Mouse (Mus musculus) G1E (cell line): ENCODE measurements around the gene Zswim1. TPM values are rescaled to one million over a fixed set of nuclear protein-coding genes. Genes with fewer than 3 reads are reported as not detected.
A peak's percentile ranks its signal among the peaks of the same experiment; 100 is the strongest.
"Not testable (repeated sequence)": the region's sequence is repeated elsewhere in the genome, so short reads cannot be mapped to it uniquely, and the experiment has no call there.

Source experiments
- ATAC-seq: 2 replicates; pipeline ENCODE4 v1.8.0; 2016; ENCODE audit warnings: mild to moderate bottlenecking; ENCODE audit not compliant: insufficient number of reproducible peaks, poor library complexity, low FRiP score, severe bottlenecking; ENCODE audit errors: extremely low read depth
- DNase-seq: peaks from one replicate; pipeline ENCODE4 v3.0.0; 2012; ENCODE audit warnings: low spot score
- H3K27me3 ChIP-seq: 2 replicates; pipeline ENCODE4 v1.6.1; 2012; ENCODE audit warnings: mild to moderate bottlenecking, low read length, inconsistent platforms; ENCODE audit not compliant: insufficient read depth
- H3K36me3 ChIP-seq: replicated peaks from 2 replicates; pipeline ENCODE3; 2012; ENCODE audit warnings: mild to moderate bottlenecking, inconsistent platforms
- H3K4me1 ChIP-seq: 2 replicates; pipeline ENCODE4 v1.6.1; 2012; ENCODE audit warnings: low read depth, low read length, inconsistent platforms, mixed read lengths; ENCODE audit not compliant: insufficient read depth
- H3K4me3 ChIP-seq: 2 replicates; pipeline ENCODE4 v1.5.1; 2012; ENCODE audit warnings: low read depth, mild to moderate bottlenecking, inconsistent platforms, low read length, moderate library complexity, mixed read lengths
- H3K9me3 ChIP-seq: replicated peaks from 2 replicates; pipeline ENCODE4 v1.6.1; 2012; ENCODE audit warnings: inconsistent platforms
- CTCF ChIP-seq: IDR thresholded peaks from 2 replicates; pipeline ENCODE4 v1.5.1; 2012; ENCODE audit warnings: low read depth, low read length, inconsistent platforms, mixed read lengths
- GATA1 ChIP-seq: IDR thresholded peaks from 2 replicates; pipeline ENCODE4 v1.6.1; 2012; ENCODE audit warnings: borderline replicate concordance, low read length, inconsistent platforms, mixed read lengths
- GATA2 ChIP-seq: IDR thresholded peaks from 2 replicates; pipeline ENCODE4 v1.6.1; 2012; ENCODE audit warnings: low read depth, low read length, inconsistent platforms, borderline replicate concordance
- POLR2AphosphoS5 ChIP-seq: IDR thresholded peaks from 2 replicates; pipeline ENCODE4 v1.6.1; 2012; ENCODE audit warnings: low read depth, low read length, inconsistent platforms; ENCODE audit not compliant: insufficient replicate concordance
- TAL1 ChIP-seq: conservative IDR thresholded peaks from 2 replicates; pipeline ENCODE4 v1.6.1; 2012; ENCODE audit warnings: low read depth, low read length, inconsistent platforms, mixed read lengths
- polyA plus RNA-seq: library from polyadenylated mRNA; stranded (reverse); fragments of >175 nt; gene quantifications from 2 replicates; pipeline ENCODE4 v1.2.3, GENCODE M21; 2012
- total RNA-seq, 2 experiments: library from RNA; stranded (forward) in 1 of 2; stranded (reverse) in 1 of 2; fragments of 200-1000 nt in 1 of 2; fragments of >200 nt in 1 of 2; fragmentation: Nextera tagmentation in 1 of 2; gene quantifications; 2 replicates each; pipeline ENCODE4 v1.2.3; 2014 to 2017

Zswim1 gene
- total and polyA plus RNA-seq, 3 experiments, result 3.8 to 38.4 (median 19.0) TPM

DNA sequence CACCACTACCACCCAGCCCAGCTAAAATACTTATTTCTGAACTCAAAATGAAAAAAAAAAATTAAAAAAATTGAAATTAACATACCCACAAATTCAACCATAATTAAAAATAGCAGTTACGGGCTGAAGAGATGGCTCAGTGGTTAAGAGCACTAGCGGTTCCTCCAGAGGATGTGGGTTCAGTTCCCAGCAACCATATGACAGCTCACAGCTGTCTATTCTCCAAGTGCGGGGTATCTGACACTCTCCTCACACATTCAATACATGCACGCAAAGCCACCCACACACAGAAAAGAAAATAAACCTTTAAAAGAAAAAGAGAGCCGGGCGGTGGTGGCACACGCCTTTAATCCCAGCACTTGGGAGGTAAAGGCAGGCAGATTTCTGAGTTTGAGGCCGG lies 27.6 kb downstream of the Zswim1 start:
- Histone ChIP-seq H3K4me3 (no peak overlapping the region), H3K27me3 (peaks cover 32% of the 10 kb centered on the region), H3K36me3 (no peaks in the 10 kb centered on the region), H3K9me3 (no peaks in the 10 kb centered on the region), H3K4me1 (no peaks in the 10 kb centered on the region)
- ATAC-seq, result no peak
- TF ChIP-seq TAL1 (no peak), GATA1 (no peak), GATA2 (no peak), POLR2AphosphoS5 (no peak), CTCF (no peak)
- no peak for DNase-seq

DNA sequence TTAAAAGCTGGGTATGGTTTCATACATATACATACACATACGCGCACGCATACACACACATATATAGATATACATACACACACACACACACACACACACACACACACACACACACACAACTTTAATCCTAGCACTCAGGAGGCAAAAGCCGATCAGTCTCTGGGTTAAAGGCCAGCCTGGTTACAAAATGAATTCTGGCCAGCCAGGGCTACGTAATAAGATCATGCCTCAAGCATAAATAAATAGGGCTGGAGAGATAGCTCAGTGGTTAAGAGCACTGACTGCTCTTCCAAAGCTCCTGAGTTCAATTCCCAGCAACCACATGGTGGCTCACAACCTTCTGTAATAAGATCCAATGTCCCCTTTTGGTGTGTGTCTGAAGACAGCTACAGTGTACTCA lies 33.1 kb downstream of the Zswim1 start:
- not testable (repeated sequence) for H3K4me3 ChIP-seq, DNase-seq, ATAC-seq, H3K9me3 ChIP-seq, H3K36me3 ChIP-seq
- peaks cover 64% of the 10 kb centered on the region for H3K27me3 ChIP-seq
- H3K4me1 ChIP-seq, result peaks cover 14% of the 10 kb centered on the region

DNA sequence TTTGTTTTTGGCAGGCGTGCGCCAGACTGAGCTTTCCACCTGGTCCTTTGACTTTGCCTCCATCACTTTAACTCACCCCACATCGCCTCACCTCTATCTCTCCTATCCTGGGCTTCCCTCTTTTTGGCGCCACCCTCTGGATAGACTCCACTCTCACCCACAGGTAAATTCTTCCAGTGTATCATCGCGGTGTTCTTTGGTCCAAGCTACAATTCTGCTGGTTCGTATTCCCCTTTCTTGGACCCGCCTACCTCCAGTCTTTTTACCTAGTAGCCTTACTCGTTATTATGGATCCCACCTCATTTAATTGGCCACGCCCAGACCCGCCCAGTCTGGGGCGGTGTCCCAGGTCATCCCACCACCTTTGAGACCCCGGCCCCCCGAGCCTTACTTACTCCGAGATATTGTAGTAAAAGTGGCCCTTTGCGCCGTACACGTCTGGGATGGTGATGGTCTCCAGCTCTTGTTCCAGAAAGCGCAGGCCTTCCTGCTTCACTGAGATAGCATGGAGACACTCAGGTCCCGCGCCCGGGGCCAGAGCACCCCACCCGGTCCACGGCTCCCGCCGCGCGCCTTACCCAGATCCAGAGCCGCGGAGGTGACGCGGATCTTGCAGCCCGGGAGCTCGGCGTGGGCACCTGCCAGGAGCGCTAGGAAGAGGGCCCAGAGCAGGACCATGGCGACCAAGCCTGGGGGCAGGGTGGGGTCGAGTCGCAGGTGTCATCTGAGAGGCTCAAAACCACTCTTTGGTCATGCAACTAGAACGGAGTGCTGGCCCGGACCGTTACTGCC lies 34.0 kb downstream of the Zswim1 start:
- peak overlapping the region; percentile 9; the same call in 1 of the 2 replicates for H3K4me3 ChIP-seq
- no peaks in the 10 kb centered on the region for H3K36me3 ChIP-seq
- peaks cover 14% of the 10 kb centered on the region for H3K4me1 ChIP-seq
- TF ChIP-seq TAL1 (no peak), POLR2AphosphoS5 (no peak), CTCF (no peak)
- 0 out of 2 replicates have a peak, but pooled peaks cover 3% of the 10 kb centered on the region for H3K9me3 ChIP-seq
- peaks cover 66% of the 10 kb centered on the region for H3K27me3 ChIP-seq
- ATAC-seq, result no peak
- DNase-seq, result no peak

DNA sequence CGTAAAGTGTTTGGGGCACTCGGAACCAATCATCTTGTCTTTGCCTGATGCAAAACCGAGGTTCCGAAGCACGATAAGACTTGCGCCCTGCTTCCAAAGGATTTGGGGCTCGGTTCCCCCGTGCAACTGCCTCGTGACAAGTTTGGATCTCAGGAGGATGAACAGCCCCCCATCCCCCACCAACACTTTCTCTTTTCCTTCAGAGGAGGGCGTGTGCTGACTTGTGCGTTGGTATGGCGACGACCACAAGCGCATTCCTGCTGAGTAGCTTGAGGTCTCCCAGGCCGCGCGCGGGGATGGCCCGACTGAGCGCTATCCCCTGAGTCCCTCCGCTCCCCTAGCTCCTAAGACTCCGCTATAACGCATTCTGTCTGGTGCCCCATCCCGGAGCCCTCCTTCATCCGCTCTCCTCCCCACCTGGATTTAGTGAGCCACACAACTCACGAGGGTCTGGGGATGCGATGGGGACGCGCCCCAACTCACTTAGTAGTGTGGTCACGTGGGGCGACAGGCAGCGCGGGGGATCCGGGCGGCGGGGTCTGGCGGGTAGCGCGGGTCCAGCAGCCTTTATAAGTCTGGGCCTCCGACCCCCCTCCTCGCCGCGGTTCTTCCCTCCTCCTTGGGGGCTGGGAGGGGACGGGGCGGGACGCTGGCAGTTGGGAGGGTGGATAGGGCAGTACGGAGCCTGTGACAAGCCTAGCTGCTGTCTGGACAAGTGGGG lies 34.8 kb downstream of the Zswim1 start, which contains the start of gene Pltp:
Gene Pltp (minus strand): TSS at position 611 of the 721 bp plus-strand sequence.
- no peaks in the 10 kb centered on the region for H3K36me3 ChIP-seq
- no peak for TF ChIP-seq POLR2AphosphoS5
- TF ChIP-seq GATA2, result no peak
- TF ChIP-seq CTCF, result no peak
- no peak for TF ChIP-seq GATA1
- TF ChIP-seq TAL1, result no peak
- H3K27me3 ChIP-seq, result peaks cover 63% of the 10 kb centered on the region
- DNase-seq (no peak), ATAC-seq (no peak)
- peaks cover 14% of the 10 kb centered on the region for H3K4me1 ChIP-seq
- 0 out of 2 replicates have a peak, but pooled peaks cover 3% of the 10 kb centered on the region for H3K9me3 ChIP-seq
- H3K4me3 ChIP-seq, result peak within 1 kb of the TSS; percentile 9; the same call in 1 of the 2 replicates

DNA sequence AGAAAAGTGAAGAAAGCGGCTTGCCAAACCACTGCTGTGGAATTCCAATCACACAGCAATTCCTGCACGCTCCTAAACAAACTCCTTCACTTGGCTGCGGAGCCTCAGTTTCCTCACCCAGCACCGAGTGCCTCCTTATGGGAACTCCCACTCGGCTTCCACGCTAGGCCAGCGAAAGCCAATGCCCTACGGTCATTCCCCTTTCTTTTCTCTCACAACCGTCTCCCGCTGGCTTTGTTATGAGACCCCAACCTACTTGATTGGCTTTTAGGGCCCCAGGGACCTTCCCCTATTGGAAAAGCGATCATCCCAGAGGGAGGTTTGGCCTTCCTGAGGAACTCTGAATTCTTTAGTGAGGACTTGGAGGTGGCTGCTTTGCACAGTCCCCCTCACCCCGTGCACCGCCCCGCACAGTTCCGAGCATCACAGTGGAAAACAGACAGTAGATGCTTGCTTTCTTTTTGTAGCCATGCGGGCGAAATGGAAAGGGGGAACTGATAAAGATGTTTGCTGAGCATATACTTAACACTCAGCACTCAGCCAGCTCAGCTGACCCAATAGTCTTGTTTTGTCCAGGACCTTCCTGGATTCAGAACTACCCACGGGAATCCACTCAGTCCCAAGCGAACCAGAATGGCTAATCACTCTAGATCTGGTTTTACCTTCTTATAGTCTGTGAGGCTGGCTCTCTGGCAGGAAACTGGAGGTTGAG lies 35.5 kb downstream of the Zswim1 start:
- 0 out of 2 replicates have a peak, but pooled peaks cover 3% of the 10 kb centered on the region for H3K9me3 ChIP-seq
- H3K36me3 ChIP-seq, result no peaks in the 10 kb centered on the region
- peaks cover 57% of the 10 kb centered on the region for H3K27me3 ChIP-seq
- peaks cover 14% of the 10 kb centered on the region for H3K4me1 ChIP-seq
- ATAC-seq (no peak), DNase-seq (no peak)
- H3K4me3 ChIP-seq, result no peak overlapping the region
- TF ChIP-seq CTCF, result no peak
- no peak for TF ChIP-seq TAL1
- no peak for TF ChIP-seq GATA1
- TF ChIP-seq GATA2, result no peak
- TF ChIP-seq POLR2AphosphoS5, result no peak

DNA sequence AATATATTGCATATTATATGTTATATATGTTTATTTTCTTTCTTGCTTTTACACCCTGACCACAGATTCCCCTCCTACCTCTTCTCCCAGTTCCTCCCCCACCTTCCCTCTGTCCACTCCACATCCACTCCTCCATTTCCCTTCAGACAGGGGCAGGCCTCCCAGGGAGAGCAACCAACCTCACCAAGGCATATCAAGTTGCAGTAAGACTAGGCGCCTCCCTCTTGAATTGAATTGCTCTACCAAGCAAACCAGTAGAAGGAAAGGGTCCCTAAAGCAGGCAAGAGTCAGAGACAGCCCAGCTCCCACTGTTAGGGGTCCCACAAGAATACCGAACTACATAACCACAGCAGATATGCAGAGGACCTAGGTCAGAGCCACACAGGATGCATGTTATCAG lies 36.7 kb downstream of the Zswim1 start:
- H3K9me3 ChIP-seq, result 0 out of 2 replicates have a peak, but pooled peaks cover 3% of the 10 kb centered on the region
- TF ChIP-seq POLR2AphosphoS5 (no peak), CTCF (no peak), TAL1 (no peak), GATA1 (no peak)
- DNase-seq (no peak), ATAC-seq (no peak)
- peaks cover 54% of the 10 kb centered on the region for H3K27me3 ChIP-seq
- H3K36me3 ChIP-seq, result no peaks in the 10 kb centered on the region
- peaks cover 14% of the 10 kb centered on the region for H3K4me1 ChIP-seq
- H3K4me3 ChIP-seq, result no peak overlapping the region
